In the genomic region with DNA sequence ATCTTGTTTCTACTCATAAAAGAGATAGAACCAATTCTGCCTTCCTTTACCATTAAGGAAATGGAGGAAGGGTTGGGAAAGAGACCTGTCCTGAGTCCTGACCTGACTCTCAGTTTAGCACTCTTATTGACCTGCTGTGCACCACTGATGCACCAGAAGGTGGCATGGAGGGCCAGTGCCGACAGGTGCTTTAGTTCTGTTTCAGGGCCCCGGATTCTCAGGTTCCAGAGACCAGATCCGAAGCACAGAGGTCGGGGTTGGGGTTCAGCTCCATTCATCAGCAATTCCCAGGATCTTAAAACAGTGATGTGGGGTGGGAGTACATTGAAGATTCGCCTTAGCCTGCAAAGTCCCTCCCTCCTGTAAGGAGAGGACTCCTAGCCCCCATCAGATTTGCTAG, we compare ENCODE assay signal across 8 mouse cellular contexts. TPM values are rescaled to one million over a fixed set of nuclear protein-coding genes. Genes with fewer than 3 reads are reported as not detected.
DNase-seq lines count a peak whose midpoint lies in the region; ATAC-seq and TF ChIP-seq lines count a peak whose summit lies in the region.

No protein-coding gene starts in this region.

- H3K4me1 ChIP-seq in kidney, adult 2 months (ENCODE audit: control insufficient read depth, insufficient read depth, low read length) = peaks cover 18% of the 10 kb centered on the region
- peaks cover 3% of the 10 kb centered on the region; the same call in 1 of the 2 replicates for H3K4me1 ChIP-seq in cortical plate, adult 2 months (ENCODE audit: control insufficient read depth, insufficient read depth, low read length)
- peaks cover 21% of the 10 kb centered on the region for H3K4me1 ChIP-seq in hindbrain, embryonic 16.5 days (ENCODE audit: control insufficient read depth, insufficient read depth, low read depth, low read length)
- H3K4me1 ChIP-seq in midbrain, embryonic 16.5 days (ENCODE audit: control insufficient read depth, insufficient read depth, low read length) = peaks cover 13% of the 10 kb centered on the region

- no peak; the same call in 1 of the 2 replicates for ATAC-seq in hindbrain, embryonic 16.5 days
- no peak; the same call in 1 of the 2 replicates for ATAC-seq in midbrain, embryonic 16.5 days

- H3K9me3 ChIP-seq in hindbrain, embryonic 16.5 days (ENCODE audit: control insufficient read depth, low read length) = no peaks in the 10 kb centered on the region
- no peaks in the 10 kb centered on the region for H3K9me3 ChIP-seq in midbrain, embryonic 16.5 days (replicated peaks; ENCODE audit: control insufficient read depth, low read length, poor library complexity, severe bottlenecking)

- no peaks in the 10 kb centered on the region for H3K36me3 ChIP-seq in kidney, adult 2 months (ENCODE audit: control insufficient read depth, insufficient read depth, low read length)
- H3K36me3 ChIP-seq in hindbrain, embryonic 16.5 days (ENCODE audit: control insufficient read depth, insufficient read depth, low read length) = no peaks in the 10 kb centered on the region
- no peaks in the 10 kb centered on the region for H3K36me3 ChIP-seq in midbrain, embryonic 16.5 days (ENCODE audit: control insufficient read depth, insufficient read depth, low read length)

- peak overlapping the region; percentile 39 for H3K9ac ChIP-seq in hindbrain, embryonic 16.5 days (ENCODE audit: low read depth, low read length)
- peak overlapping the region; percentile 78 for H3K9ac ChIP-seq in midbrain, embryonic 16.5 days (ENCODE audit: low read depth, low read length)

- no peaks in the 10 kb centered on the region for H3K27me3 ChIP-seq in kidney, adult 2 months (replicated peaks; ENCODE audit: control insufficient read depth, insufficient read depth, low read length)
- no peaks in the 10 kb centered on the region for H3K27me3 ChIP-seq in hindbrain, embryonic 16.5 days (replicated peaks; ENCODE audit: control insufficient read depth, insufficient read depth, low read length)
- H3K27me3 ChIP-seq in midbrain, embryonic 16.5 days (ENCODE audit: control insufficient read depth, insufficient read depth, low read depth, low read length) = no peaks in the 10 kb centered on the region

- TF ChIP-seq CTCF in kidney, adult 2 months (conservative IDR thresholded peaks at IDR 0.05; ENCODE audit: insufficient read depth, insufficient read length, low read depth, low read length) = 0 out of 2 replicates have a peak, but pooled peaks have one; percentile 14
- no peak for TF ChIP-seq CTCF in cortical plate, adult 2 months (IDR thresholded peaks at IDR 0.05; ENCODE audit: extremely low read depth, insufficient read depth, low read length)

- H3K27ac ChIP-seq in kidney, adult 2 months (ENCODE audit: insufficient read depth, low read depth, low read length) = peak overlapping the region; percentile 10; the same call in 1 of the 2 replicates
- no peak overlapping the region for H3K27ac ChIP-seq in cortical plate, adult 2 months (ENCODE audit: insufficient read depth, low read length)
- H3K27ac ChIP-seq in hindbrain, embryonic 16.5 days (ENCODE audit: low read depth, low read length) = peak overlapping the region; percentile 79; the same call in 1 of the 2 replicates
- H3K27ac ChIP-seq in midbrain, embryonic 16.5 days (ENCODE audit: low read length) = no peak overlapping the region; the same call in 1 of the 2 replicates

- H3K4me3 ChIP-seq in kidney, adult 2 months (ENCODE audit: insufficient read depth, low read depth, low read length) = peak overlapping the region; percentile 40
- peak overlapping the region; percentile 52 for H3K4me3 ChIP-seq in cortical plate, adult 2 months (ENCODE audit: insufficient read depth, low read length)
- peak overlapping the region; percentile 76 for H3K4me3 ChIP-seq in hindbrain, embryonic 16.5 days (ENCODE audit: low read length)
- peak overlapping the region; percentile 66 for H3K4me3 ChIP-seq in midbrain, embryonic 16.5 days (ENCODE audit: low read depth, low read length)

- WGBS in kidney, adult 2 months = 2% methylated on average over 5 of the region's 5 CpGs
- 1% methylated on average over 5 of the region's 5 CpGs for WGBS in hindbrain, embryonic 16.5 days
- WGBS in midbrain, embryonic 16.5 days = 2% methylated on average over 5 of the region's 5 CpGs

- peak overlapping the region; percentile 85 for H3K4me2 ChIP-seq in hindbrain, embryonic 16.5 days (ENCODE audit: low read length)
- peak overlapping the region; percentile 63 for H3K4me2 ChIP-seq in midbrain, embryonic 16.5 days (ENCODE audit: low read length)

- no peak for TF ChIP-seq POLR2A in kidney, adult 2 months (IDR thresholded peaks at IDR 0.05; ENCODE audit: low read depth, low read length)
- TF ChIP-seq POLR2A in cortical plate, adult 2 months (IDR thresholded peaks at IDR 0.05; ENCODE audit: extremely low read depth, insufficient read depth, low read length) = no peak

- no peak for DNase-seq in kidney, adult 2 months
- no peak for DNase-seq in kidney, postnatal 14 days
- no peak for DNase-seq in left cerebral cortex, adult 9 months (ENCODE audit: low spot score in 2 of 2)
- no peak for DNase-seq in adipocyte (ENCODE audit: low spot score)
- no peak for DNase-seq in adrenal gland, adult 2 months

RNA-seq across cellular contexts. Expression of a gene that starts 0.4 kb away (rescaled TPM):
- 267 and 285 TPM in 2 replicates for polyA plus RNA-seq in kidney, adult 2 months (2012; rRNA removed)
- 152 and 173 TPM in 2 replicates for polyA plus RNA-seq in cortical plate, adult 2 months (2012; rRNA removed)
- 95.2 and 106 TPM in 2 replicates for polyA plus RNA-seq in hindbrain, embryonic 16.5 days (2015; fragmentation: Nextera tagmentation; extraction: Ambion mirVana)
- polyA plus RNA-seq in midbrain, embryonic 16.5 days (2015; fragmentation: Nextera tagmentation; extraction: Ambion mirVana) = 71.8 and 76.8 TPM in 2 replicates
- total RNA-seq in adrenal gland, adult 2 months (2021) = 100 to 1,000 TPM in 1 of 2 experiments, 10 to 100 TPM in 1; 66.4 to 111 TPM
- 37.9 and 46.4 TPM in 2 replicates for polyA plus RNA-seq in adrenal gland, adult 2 months (2012; rRNA removed)

RNA-seq across cellular contexts. Expression of a gene that starts 42.2 kb away (rescaled TPM):
- 24.5 and 26.0 TPM in 2 replicates for polyA plus RNA-seq in kidney, adult 2 months (2012; rRNA removed)
- polyA plus RNA-seq in cortical plate, adult 2 months (2012; rRNA removed) = 69.3 and 69.5 TPM in 2 replicates
- polyA plus RNA-seq in hindbrain, embryonic 16.5 days (2015; fragmentation: Nextera tagmentation; extraction: Ambion mirVana) = 53.7 and 58.4 TPM in 2 replicates
- 55.0 and 66.2 TPM in 2 replicates for polyA plus RNA-seq in midbrain, embryonic 16.5 days (2015; fragmentation: Nextera tagmentation; extraction: Ambion mirVana)
- total RNA-seq in adrenal gland, adult 2 months (2021) = 10 to 100 TPM; 15.1 to 19.3 TPM
- 25.2 and 30.1 TPM in 2 replicates for polyA plus RNA-seq in adrenal gland, adult 2 months (2012; rRNA removed)

Comparison
In these comparisons a context has a peak if more than half of its experiments do, and no peak if none do; other contexts are left out.
1. H3K27ac ChIP-seq: peak in kidney, adult 2 months (single experiment) and hindbrain, embryonic 16.5 days (single experiment); none in cortical plate, adult 2 months (single experiment) and midbrain, embryonic 16.5 days (single experiment).
2. Peak in every context shown above with its lines, with median percentiles within 50 percentile points of each other: H3K4me3 ChIP-seq.